Mouse (Mus musculus) midbrain, embryonic 12.5 days (tissue): ENCODE measurements around the gene Hmgcs1. TPM values are rescaled to one million over a fixed set of nuclear protein-coding genes. Genes with fewer than 3 reads are reported as not detected.
"Not testable (repeated sequence)": the region's sequence is repeated elsewhere in the genome, so short reads cannot be mapped to it uniquely, and the experiment has no call there.

Source experiments
- ATAC-seq: fragments of 200-750 bp; cut with Nextera tagmentation; 2 replicates; pipeline ENCODE4 v1.8.0; 2017; ENCODE audit warnings: low read depth, moderate TSS enrichment, moderate library complexity; ENCODE audit not compliant: low FRiP score
- H3K27ac ChIP-seq: fragments of 300-500 bp; sonication (generic); replicated peaks from 2 replicates; pipeline ENCODE4 v1.5.1; 2016; ENCODE audit warnings: mild to moderate bottlenecking
- H3K27me3 ChIP-seq: fragments of 300-500 bp; sonication (generic); 2 replicates; pipeline ENCODE4 v1.6.1; 2016; ENCODE audit warnings: mild to moderate bottlenecking
- H3K36me3 ChIP-seq: fragments of 300-500 bp; sonication (generic); 2 replicates; pipeline ENCODE4 v1.6.1; 2016
- H3K4me1 ChIP-seq: fragments of 300-500 bp; sonication (generic); 2 replicates; pipeline ENCODE4 v1.6.1; 2016
- H3K4me2 ChIP-seq: fragments of 300-500 bp; sonication (generic); replicated peaks from 2 replicates; pipeline ENCODE4 v1.6.1; 2016; ENCODE audit warnings: mild to moderate bottlenecking, moderate library complexity
- H3K4me3 ChIP-seq: fragments of 300-500 bp; sonication (generic); 2 replicates; pipeline ENCODE4 v1.5.1; 2016; ENCODE audit warnings: mild to moderate bottlenecking
- H3K9ac ChIP-seq: fragments of 300-500 bp; sonication (generic); replicated peaks from 2 replicates; pipeline ENCODE4 v1.6.1; 2016; ENCODE audit warnings: mild to moderate bottlenecking, moderate library complexity
- H3K9me3 ChIP-seq: fragments of 300-500 bp; sonication (generic); 2 replicates; pipeline ENCODE4 v1.6.1; 2016; ENCODE audit warnings: mild to moderate bottlenecking
- WGBS: fragments of 180-500 bp; shearing (Covaris S2); methylation state at CpG from one replicate; pipeline ENCODE4 v1.1.7; 2016; 5-methylcytosine and 5-hydroxymethylcytosine counted together
- polyA plus RNA-seq: library from polyadenylated mRNA; unstranded; fragments of >200 nt; fragmentation: Nextera tagmentation; extraction: Ambion mirVana; gene quantifications from 2 replicates; pipeline ENCODE4 v1.2.1, GENCODE M21; 2016

Gene Hmgcs1
- polyA plus RNA-seq, 1 experiment from 2014 or later: 501 TPM

DNA sequence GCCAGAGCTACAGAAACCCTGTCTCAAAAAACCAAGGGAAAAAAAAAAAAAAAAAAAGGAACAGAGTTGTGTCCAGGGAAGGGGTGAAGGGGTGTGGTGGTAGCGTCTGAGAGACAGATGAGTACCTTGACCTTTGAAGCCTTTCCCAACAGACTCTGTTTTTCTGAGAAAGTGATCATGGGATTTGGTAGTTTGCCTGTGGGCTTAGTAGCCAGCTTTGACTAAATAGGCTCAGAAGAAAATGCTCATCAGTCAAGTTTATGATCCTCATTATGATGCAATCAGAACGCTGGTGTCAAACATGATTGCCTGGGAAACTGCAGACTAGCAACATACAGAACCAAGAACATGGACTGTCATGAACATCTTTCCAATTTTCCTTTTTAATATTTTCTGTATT lies 10.5 kb upstream of the Hmgcs1 start:
- Histone ChIP-seq H3K27ac (no peak overlapping the region), H3K9me3 (no peaks in the 10 kb centered on the region), H3K4me2 (no peak overlapping the region), H3K9ac (no peak overlapping the region), H3K4me3 (no peak overlapping the region), H3K4me1 (0 out of 2 replicates have a peak, but pooled peaks cover 2% of the 10 kb centered on the region), H3K27me3 (no peaks in the 10 kb centered on the region), H3K36me3 (no peaks in the 10 kb centered on the region)
- 75% methylated on average over 2 of the region's 2 CpGs for WGBS
- no peak for ATAC-seq

DNA sequence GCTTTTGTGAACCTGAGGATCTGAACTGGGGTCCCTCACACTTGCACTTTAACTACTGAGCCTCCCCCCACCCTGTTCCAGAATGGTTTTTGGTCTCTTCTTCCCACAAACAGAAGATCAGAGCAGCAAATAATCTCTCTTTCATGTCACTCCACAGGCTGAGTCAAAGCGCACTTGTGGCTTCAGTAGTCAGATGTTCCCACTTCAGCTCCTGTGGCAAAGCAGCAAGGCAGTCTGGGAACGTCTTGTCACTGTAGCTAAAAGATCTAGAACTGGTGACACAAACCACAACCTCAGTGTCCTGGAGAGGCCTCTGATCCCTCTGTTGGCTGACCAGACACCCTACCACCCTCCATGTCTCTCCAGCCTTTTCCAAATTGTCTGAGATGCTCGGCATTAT lies 9.0 kb upstream of the Hmgcs1 start:
- no peaks in the 10 kb centered on the region for H3K27me3 ChIP-seq
- 78% methylated on average over 3 of the region's 3 CpGs for WGBS
- no peak for ATAC-seq
- H3K9ac ChIP-seq: no peak overlapping the region
- H3K4me2 ChIP-seq: no peak overlapping the region
- no peaks in the 10 kb centered on the region for H3K9me3 ChIP-seq
- 0 out of 2 replicates have a peak, but pooled peaks cover 2% of the 10 kb centered on the region for H3K4me1 ChIP-seq
- H3K4me3 ChIP-seq: no peak overlapping the region
- H3K27ac ChIP-seq: no peak overlapping the region
- no peaks in the 10 kb centered on the region for H3K36me3 ChIP-seq

GRCm38 (mm10) chr13:119684416-119685177 lies 5.6 kb upstream of the Hmgcs1 start:
- peaks cover 9% of the 10 kb centered on the region; the same call in 1 of the 2 replicates for H3K4me1 ChIP-seq
- H3K36me3 ChIP-seq: no peaks in the 10 kb centered on the region
- H3K4me2 ChIP-seq: no peak overlapping the region
- H3K9me3 ChIP-seq: no peaks in the 10 kb centered on the region
- H3K27me3 ChIP-seq: no peaks in the 10 kb centered on the region
- H3K27ac ChIP-seq: no peak overlapping the region
- H3K9ac ChIP-seq: no peak overlapping the region
- H3K4me3 ChIP-seq: no peak overlapping the region
- 92% methylated on average over 11 of the region's 11 CpGs for WGBS
- ATAC-seq: no peak

DNA sequence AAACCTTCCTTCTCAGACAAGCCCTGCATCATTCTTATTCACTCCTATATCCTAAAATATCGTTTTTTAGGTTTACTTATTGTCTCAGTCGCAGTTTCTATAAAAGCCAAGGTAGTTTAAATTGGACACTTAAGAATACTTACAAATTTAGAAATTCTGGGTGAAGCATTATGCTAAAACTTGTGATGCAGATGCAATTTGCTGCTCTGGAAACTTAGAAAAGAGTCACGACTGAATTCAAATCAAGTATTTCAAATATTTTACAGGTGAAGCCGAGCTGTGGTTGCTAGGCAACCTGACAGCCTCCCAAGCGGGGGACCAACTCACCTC lies 505 bp upstream of the Hmgcs1 start:
- WGBS: 10% methylated on average over 5 of the region's 5 CpGs

GRCm38 (mm10) chr13:119690876-119691620 lies 869 bp downstream of the Hmgcs1 start:
- Histone ChIP-seq H3K4me2 (peak overlapping the region; percentile 80), H3K9ac (peak overlapping the region; percentile 98), H3K27me3 (no peaks in the 10 kb centered on the region), H3K4me3 (peak overlapping the region; percentile 84), H3K4me1 (peaks cover 45% of the 10 kb centered on the region), H3K9me3 (no peaks in the 10 kb centered on the region), H3K36me3 (peaks cover 8% of the 10 kb centered on the region; the same call in 1 of the 2 replicates), H3K27ac (peak overlapping the region; percentile 99)
- 2% methylated on average over 7 of the region's 7 CpGs for WGBS
- no peak; the same call in 1 of the 2 replicates for ATAC-seq

More for the DNA sequence above, 505 bp upstream of the Hmgcs1 start:
- Histone ChIP-seq H3K4me2 (peak overlapping the region; percentile 48), H3K36me3 (0 out of 2 replicates have a peak, but pooled peaks cover 4% of the 10 kb centered on the region), H3K27me3 (no peaks in the 10 kb centered on the region), H3K9ac (no peak overlapping the region), H3K4me3 (peak overlapping the region; percentile 84), H3K27ac (peak overlapping the region; percentile 85; the same call in 1 of the 2 replicates), H3K9me3 (no peaks in the 10 kb centered on the region), H3K4me1 (peaks cover 36% of the 10 kb centered on the region)
- ATAC-seq: no peak

GRCm38 (mm10) chr13:119691958-119692357 lies 1.8 kb downstream of the Hmgcs1 start:
- Histone ChIP-seq H3K36me3 (peaks cover 10% of the 10 kb centered on the region; the same call in 1 of the 2 replicates), H3K9ac (peak overlapping the region; percentile 98), H3K4me3 (peak overlapping the region; percentile 84), H3K4me2 (peak overlapping the region; percentile 80), H3K4me1 (peaks cover 50% of the 10 kb centered on the region)
- not testable (repeated sequence) for H3K9me3 ChIP-seq, H3K27me3 ChIP-seq, H3K27ac ChIP-seq, ATAC-seq
- 75% methylated on average over 3 of the region's 3 CpGs for WGBS

DNA sequence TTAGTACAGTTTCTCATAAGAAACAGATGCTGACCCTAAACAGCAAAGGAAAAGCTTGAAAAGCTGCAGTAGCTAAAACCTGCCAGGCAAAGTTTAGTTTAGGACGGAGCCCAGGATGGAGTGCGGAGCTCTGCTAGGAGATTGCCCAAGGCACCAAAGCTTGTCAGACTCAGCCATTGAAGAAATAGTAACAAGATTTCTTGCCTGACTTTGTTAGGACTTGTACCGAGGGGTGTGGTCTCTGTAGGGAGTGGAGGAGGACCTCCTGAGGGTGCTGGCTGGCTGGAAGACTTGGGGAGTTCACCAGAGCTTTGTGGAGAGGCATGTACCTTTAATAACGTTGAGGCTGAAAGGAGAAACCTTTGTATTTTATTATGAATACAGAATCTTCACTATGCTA lies 5.5 kb downstream of the Hmgcs1 start:
- H3K27ac ChIP-seq: no peak overlapping the region
- H3K4me3 ChIP-seq: peak overlapping the region; percentile 7; the same call in 1 of the 2 replicates
- peaks cover 46% of the 10 kb centered on the region for H3K4me1 ChIP-seq
- WGBS: 77% methylated on average over 4 of the region's 4 CpGs
- peaks cover 23% of the 10 kb centered on the region for H3K36me3 ChIP-seq
- H3K9me3 ChIP-seq: no peaks in the 10 kb centered on the region
- peak overlapping the region; percentile 31 for H3K4me2 ChIP-seq
- ATAC-seq: no peak
- no peaks in the 10 kb centered on the region for H3K27me3 ChIP-seq
- no peak overlapping the region for H3K9ac ChIP-seq

GRCm38 (mm10) chr13:119696496-119696895 lies 6.3 kb downstream of the Hmgcs1 start:
- peaks cover 31% of the 10 kb centered on the region for H3K36me3 ChIP-seq

GRCm38 (mm10) chr13:119698436-119698835 lies 8.3 kb downstream of the Hmgcs1 start:
- peaks cover 29% of the 10 kb centered on the region for H3K4me1 ChIP-seq
- no peak overlapping the region for H3K27ac ChIP-seq
- no peak overlapping the region for H3K9ac ChIP-seq
- H3K27me3 ChIP-seq: no peaks in the 10 kb centered on the region
- no peak overlapping the region for H3K4me2 ChIP-seq
- H3K4me3 ChIP-seq: no peak overlapping the region
- peaks cover 48% of the 10 kb centered on the region for H3K36me3 ChIP-seq
- WGBS: 92% methylated on average over 4 of the region's 4 CpGs
- ATAC-seq: no peak
- H3K9me3 ChIP-seq: no peaks in the 10 kb centered on the region

More at GRCm38 (mm10) chr13:119696496-119696895, 6.3 kb downstream of the Hmgcs1 start:
- no peak overlapping the region for H3K4me2 ChIP-seq
- no peaks in the 10 kb centered on the region for H3K9me3 ChIP-seq
- no peak for ATAC-seq
- no peak overlapping the region for H3K4me3 ChIP-seq
- H3K27me3 ChIP-seq: no peaks in the 10 kb centered on the region
- H3K4me1 ChIP-seq: peaks cover 42% of the 10 kb centered on the region
- no peak overlapping the region for H3K27ac ChIP-seq
- no peak overlapping the region for H3K9ac ChIP-seq
- WGBS: 74% methylated on average over 1 of the region's 1 CpGs

DNA sequence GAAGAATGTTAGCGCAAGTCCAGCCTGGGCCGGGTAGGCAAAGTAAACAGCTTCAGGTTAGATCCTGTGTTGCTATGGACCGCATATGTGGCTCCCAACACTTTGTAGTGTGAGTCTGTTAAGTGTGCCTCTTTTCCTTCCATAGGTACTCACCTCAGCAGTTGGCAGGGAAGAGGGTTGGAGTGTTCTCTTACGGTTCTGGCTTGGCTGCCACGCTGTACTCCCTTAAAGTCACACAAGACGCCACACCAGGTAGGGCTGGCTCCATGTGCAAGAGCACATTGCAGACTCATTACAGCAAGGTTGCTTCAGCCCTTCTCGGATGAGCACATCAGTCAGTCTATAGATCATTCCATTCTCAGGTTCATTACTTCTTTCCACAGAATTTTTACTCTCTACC lies 14.1 kb downstream of the Hmgcs1 start:
- peaks cover 82% of the 10 kb centered on the region for H3K36me3 ChIP-seq

DNA sequence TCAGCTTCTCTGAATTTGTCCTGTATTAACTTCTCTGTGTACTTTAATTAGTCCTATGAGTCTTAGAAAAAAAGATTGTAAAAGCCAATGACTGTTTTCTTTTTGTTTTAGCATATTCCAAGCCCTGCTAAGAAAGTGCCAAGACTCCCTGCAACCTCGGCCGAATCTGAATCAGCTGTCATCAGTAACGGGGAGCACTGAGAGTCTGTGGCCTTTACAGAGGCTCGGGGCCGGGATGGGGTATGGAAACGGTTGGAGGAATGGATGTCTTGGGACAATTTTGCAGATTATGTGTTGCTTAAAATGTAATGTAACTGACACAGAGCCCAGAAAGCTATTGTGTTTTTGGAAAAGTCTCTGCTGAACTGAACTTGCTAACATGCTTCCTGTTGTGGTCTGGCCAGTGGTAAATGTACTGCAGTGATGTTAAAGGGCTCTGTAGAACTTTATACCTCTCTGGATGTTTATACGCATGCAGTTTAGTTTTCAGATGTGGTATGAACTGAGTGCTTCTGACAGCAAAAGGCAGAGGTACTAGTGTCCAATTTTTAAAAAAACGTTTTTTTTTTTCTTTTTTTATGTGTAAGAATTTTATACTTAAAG lies 16.2 kb downstream of the Hmgcs1 start:
- not testable (repeated sequence) for H3K4me2 ChIP-seq, H3K27me3 ChIP-seq, H3K27ac ChIP-seq, H3K9ac ChIP-seq, ATAC-seq, H3K9me3 ChIP-seq, H3K4me1 ChIP-seq, H3K4me3 ChIP-seq
- peaks cover 74% of the 10 kb centered on the region for H3K36me3 ChIP-seq
- WGBS: 90% methylated on average over 7 of the region's 8 CpGs

More for the DNA sequence above, 14.1 kb downstream of the Hmgcs1 start:
- H3K4me3 ChIP-seq: no peak overlapping the region
- H3K4me1 ChIP-seq: no peaks in the 10 kb centered on the region
- H3K9me3 ChIP-seq: no peaks in the 10 kb centered on the region
- H3K27ac ChIP-seq: no peak overlapping the region
- ATAC-seq: no peak
- H3K9ac ChIP-seq: no peak overlapping the region
- whole genome bisulfite sequencing: 94% methylated on average over 7 of the region's 7 CpGs
- H3K27me3 ChIP-seq: no peaks in the 10 kb centered on the region
- no peak overlapping the region for H3K4me2 ChIP-seq

- no peak overlapping the region for H3K9ac ChIP-seq
- H3K4me2 ChIP-seq: no peak overlapping the region
- H3K27ac ChIP-seq: no peak overlapping the region
- no peaks in the 10 kb centered on the region for H3K27me3 ChIP-seq
- H3K4me3 ChIP-seq: no peak overlapping the region
- no peaks in the 10 kb centered on the region for H3K4me1 ChIP-seq
- H3K9me3 ChIP-seq: no peaks in the 10 kb centered on the region
- peaks cover 70% of the 10 kb centered on the region for H3K36me3 ChIP-seq
- no peak for ATAC-seq
- WGBS: 87% methylated on average over 7 of the region's 7 CpGs
Observed at GRCm38 (mm10) chr13:119706953-119707352, 16.8 kb downstream of the Hmgcs1 start.
